Mouse (Mus musculus) spleen, adult 2 months (tissue): ENCODE data around the gene Qprt.

Experiments
- CTCF ChIP-seq: fragments of 200-500 bp; IDR thresholded peaks from 2 replicates; pipeline ENCODE4 v1.5.1; 2011; ENCODE audit warnings: mild to moderate bottlenecking, inconsistent platforms; ENCODE audit not compliant: insufficient read depth, insufficient read length, insufficient replicate concordance; ENCODE audit errors: extremely low read depth
- POLR2A ChIP-seq: fragments of 200-500 bp; IDR thresholded peaks from 2 replicates; pipeline ENCODE4 v1.6.1; 2011; ENCODE audit warnings: low read depth, low read length, inconsistent platforms

DNA sequence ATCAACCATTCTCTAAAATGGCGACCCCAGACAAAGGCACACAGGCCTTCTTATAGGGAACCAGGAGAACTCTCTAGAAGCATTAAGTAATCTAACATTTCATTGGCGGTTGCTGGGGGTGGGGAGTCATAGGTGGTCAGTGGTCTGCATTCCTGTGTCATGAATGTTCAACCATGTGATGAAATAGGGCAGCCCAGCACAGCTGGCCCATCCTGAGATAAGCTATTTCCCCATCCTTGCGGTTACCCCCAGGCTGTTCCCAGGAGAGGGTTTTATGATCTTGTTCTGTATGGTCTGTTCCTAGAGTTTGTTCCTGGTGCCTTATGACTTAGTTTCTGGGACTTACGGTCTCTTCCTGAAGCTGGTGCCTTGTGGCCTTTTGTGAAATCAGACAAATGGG lies 35.5 kb upstream of the Qprt start:
- no peak for TF ChIP-seq CTCF
- no peak for TF ChIP-seq POLR2A
